Mouse (Mus musculus) CD4-positive, CD25-positive, alpha-beta regulatory T cell, adult 4 months (primary cell): Measurements from ENCODE around the gene Usp8. TPM values are rescaled to one million over a fixed set of nuclear protein-coding genes. Genes with fewer than 3 reads are reported as not detected.

Source experiments
- polyA plus RNA-seq, 2 experiments: library from polyadenylated mRNA; unstranded; fragments of 100-300 nt; shearing (Covaris generic); gene quantifications; one replicate each; pipeline ENCODE4 v1.2.1; 2017

The Usp8 gene
- polyA plus RNA-seq, 2 experiments from 2014 or later, result 38.8 to 52.2 TPM

Other genes starting within 250 kb of the Usp8 start
- under 1 TPM; 0.24 to 0.96 TPM for gene Atp8b4, start 206.7 kb upstream of the Usp8 start, polyA plus RNA-seq
- gene Slc27a2, start 154.9 kb upstream of the Usp8 start, polyA plus RNA-seq, result not detected
- under 1 TPM; 0.42 to 0.61 TPM for gene Hdc, start 88.0 kb upstream of the Usp8 start, polyA plus RNA-seq
- gene Gabpb1, start 31.0 kb upstream of the Usp8 start, polyA plus RNA-seq, result 10 to 100 TPM; 55.8 to 63.8 TPM
- gene Usp50, start 76.1 kb downstream of the Usp8 start, polyA plus RNA-seq, result 1 to 10 TPM; 5.0 to 8.9 TPM
- 10 to 100 TPM; 50.9 to 58.6 TPM for gene Trpm7, start 168.9 kb downstream of the Usp8 start, polyA plus RNA-seq
- gene Sppl2a, start 225.9 kb downstream of the Usp8 start, polyA plus RNA-seq, result 10 to 100 TPM; 65.7 to 69.5 TPM